Mouse (Mus musculus) hindbrain, postnatal 0 days (tissue): Measurements from ENCODE around the gene Oas1e. TPM values are rescaled to one million over a fixed set of nuclear protein-coding genes. Genes with fewer than 3 reads are reported as not detected.
"Not testable (repeated sequence)": the region's sequence is repeated elsewhere in the genome, so short reads cannot be mapped to it uniquely, and the experiment has no call there.

Experiments
- ATAC-seq: fragments of 200-750 bp; cut with Nextera tagmentation; 2 replicates; pipeline ENCODE4 v1.8.0; 2017; ENCODE audit warnings: mild to moderate bottlenecking, moderate TSS enrichment, moderate library complexity
- DNase-seq: peaks from one replicate; pipeline ENCODE4 v3.0.0-alpha.2; 2015; ENCODE audit warnings: low spot score
- H3K27ac ChIP-seq: fragments of 300-500 bp; sonication (generic); 2 replicates; pipeline ENCODE4 v1.5.1; 2014; ENCODE audit warnings: mild to moderate bottlenecking
- H3K27me3 ChIP-seq: fragments of 300-500 bp; sonication (generic); 2 replicates; pipeline ENCODE4 v1.6.1; 2014; ENCODE audit warnings: low read length, mixed read lengths; ENCODE audit not compliant: insufficient read depth
- H3K36me3 ChIP-seq: fragments of 300-500 bp; sonication (generic); 2 replicates; pipeline ENCODE4 v1.6.1; 2014; ENCODE audit warnings: low read length, mixed read lengths; ENCODE audit not compliant: insufficient read depth
- H3K4me1 ChIP-seq: fragments of 300-500 bp; sonication (generic); 2 replicates; pipeline ENCODE4 v1.6.1; 2014; ENCODE audit warnings: antibody characterized with exemption, low read length, mixed read lengths; ENCODE audit not compliant: insufficient read depth
- H3K4me2 ChIP-seq: fragments of 300-500 bp; sonication (generic); 2 replicates; pipeline ENCODE4 v1.6.1; 2014; ENCODE audit warnings: low read depth, mild to moderate bottlenecking, low read length, moderate library complexity, mixed read lengths
- H3K4me3 ChIP-seq: fragments of 300-500 bp; sonication (generic); 2 replicates; pipeline ENCODE4 v1.5.1; 2014; ENCODE audit warnings: low read length
- H3K9ac ChIP-seq: fragments of 300-500 bp; sonication (generic); replicated peaks from 2 replicates; pipeline ENCODE4 v1.6.1; 2014; ENCODE audit warnings: mild to moderate bottlenecking, low read length, moderate library complexity, mixed read lengths
- H3K9me3 ChIP-seq: fragments of 300-500 bp; sonication (generic); 2 replicates; pipeline ENCODE4 v1.6.1; 2016; ENCODE audit warnings: low read length, mixed read lengths
- CTCF ChIP-seq: IDR thresholded peaks from 2 replicates; pipeline ENCODE4 v1.5.1; 2016; ENCODE audit warnings: antibody characterized with exemption, control low read depth, low read depth
- WGBS: fragments of 180-500 bp; shearing (Covaris S2); extraction: QIAGEN DNeasy Blood & Tissue Kit; methylation state at CpG from one replicate; pipeline ENCODE4 v1.1.7; 2014; 5-methylcytosine and 5-hydroxymethylcytosine counted together
- polyA plus RNA-seq: library from polyadenylated mRNA; unstranded; fragments of >200 nt; fragmentation: Nextera tagmentation; extraction: Ambion mirVana; gene quantifications from 2 replicates; pipeline ENCODE4 v1.2.1, GENCODE M21; 2015
- total RNA-seq: library from RNA; depleted of rRNA; stranded (reverse); fragments of >200 nt; gene quantifications from 2 replicates; pipeline ENCODE4 v1.2.3, GENCODE M21; 2014; rRNA removed

Oas1e gene
- total RNA-seq, result 0.26 TPM in 1 of 2 replicates, not detected in the other
- polyA plus RNA-seq, result 0.42 and 0.90 TPM in 2 replicates

- H3K27me3 ChIP-seq, H3K36me3 ChIP-seq, H3K4me1 ChIP-seq, H3K9ac ChIP-seq, H3K9me3 ChIP-seq, H3K27ac ChIP-seq, H3K4me2 ChIP-seq, H3K4me3 ChIP-seq: not testable (repeated sequence)
- DNase-seq (peak; percentile 39), ATAC-seq (peak; percentile 45; the same call in 1 of the 2 replicates)
- 39% methylated on average over 9 of the region's 9 CpGs for WGBS
Observed at GRCm38 (mm10) chr5:120795480-120796034, at the start of gene Oas1e. Gene Oas1e, minus strand, starts transcription at chr5:120795530.

GRCm38 (mm10) chr5:120844713-120845112 lies 49.4 kb upstream of the Oas1e start:
- WGBS, result 47% methylated on average over 3 of the region's 3 CpGs
- DNase-seq, result peak; percentile 27
- no peak for TF ChIP-seq CTCF
- no peak overlapping the region for H3K4me2 ChIP-seq
- H3K27me3 ChIP-seq, result no peaks in the 10 kb centered on the region
- H3K36me3 ChIP-seq, result no peaks in the 10 kb centered on the region
- no peaks in the 10 kb centered on the region for H3K4me1 ChIP-seq
- H3K27ac ChIP-seq, result no peak overlapping the region
- ATAC-seq, result no peak
- H3K9ac ChIP-seq, result no peak overlapping the region
- H3K9me3 ChIP-seq, result no peaks in the 10 kb centered on the region
- no peak overlapping the region for H3K4me3 ChIP-seq

- WGBS, result 8% methylated on average over 8 of the region's 8 CpGs
- ATAC-seq (no peak), DNase-seq (peak; percentile 54)
- no peaks in the 10 kb centered on the region for H3K27me3 ChIP-seq
- no peak overlapping the region for H3K9ac ChIP-seq
- no peaks in the 10 kb centered on the region for H3K36me3 ChIP-seq
- H3K27ac ChIP-seq, result no peak overlapping the region
- H3K4me3 ChIP-seq, result no peak overlapping the region
- peak; percentile 79 for TF ChIP-seq CTCF
- H3K4me1 ChIP-seq, result no peaks in the 10 kb centered on the region
- no peak overlapping the region for H3K4me2 ChIP-seq
- no peaks in the 10 kb centered on the region for H3K9me3 ChIP-seq
Observed at GRCm38 (mm10) chr5:120836731-120837585, 41.6 kb upstream of the Oas1e start.

- TF ChIP-seq CTCF, result no peak
- Histone ChIP-seq H3K9me3 (no peaks in the 10 kb centered on the region), H3K4me2 (no peak overlapping the region), H3K4me3 (no peak overlapping the region), H3K27me3 (no peaks in the 10 kb centered on the region), H3K9ac (no peak overlapping the region), H3K36me3 (no peaks in the 10 kb centered on the region), H3K27ac (no peak overlapping the region), H3K4me1 (no peaks in the 10 kb centered on the region)
- ATAC-seq (no peak), DNase-seq (peak; percentile 14)
- WGBS, result 17% methylated on average over 17 of the region's 17 CpGs
Observed at GRCm38 (mm10) chr5:120833335-120834280, 38.3 kb upstream of the Oas1e start.

- TF ChIP-seq CTCF, result no peak
- Histone ChIP-seq H3K9ac (no peak overlapping the region), H3K4me3 (no peak overlapping the region), H3K27me3 (no peaks in the 10 kb centered on the region), H3K36me3 (no peaks in the 10 kb centered on the region), H3K4me2 (no peak overlapping the region), H3K4me1 (no peaks in the 10 kb centered on the region), H3K27ac (no peak overlapping the region), H3K9me3 (no peaks in the 10 kb centered on the region)
- 77% methylated on average over 4 of the region's 4 CpGs for WGBS
- no peak for DNase-seq
- no peak for ATAC-seq
Observed at GRCm38 (mm10) chr5:120831031-120831430, 35.7 kb upstream of the Oas1e start.

- Histone ChIP-seq H3K4me2 (no peak overlapping the region), H3K9ac (no peak overlapping the region), H3K27me3 (no peaks in the 10 kb centered on the region), H3K4me3 (no peak overlapping the region), H3K4me1 (no peaks in the 10 kb centered on the region), H3K27ac (no peak overlapping the region), H3K36me3 (no peaks in the 10 kb centered on the region), H3K9me3 (peaks cover 7% of the 10 kb centered on the region; the same call in 1 of the 2 replicates)
- DNase-seq, result no peak
- TF ChIP-seq CTCF, result no peak
- no peak for ATAC-seq
Observed at GRCm38 (mm10) chr5:120818999-120819398, 23.7 kb upstream of the Oas1e start.
